Mouse (Mus musculus) bone marrow macrophage, adult 2 months (primary cell): ENCODE data around the gene Map2k4.

Experiments used
- CTCF ChIP-seq: IDR thresholded peaks from 2 replicates; pipeline ENCODE4 v1.5.1; 2012; ENCODE audit warnings: low read depth, mild to moderate bottlenecking, low read length, moderate library complexity
- POLR2A ChIP-seq: IDR thresholded peaks from 2 replicates; pipeline ENCODE4 v1.6.1; 2012; ENCODE audit warnings: mild to moderate bottlenecking, low read depth, low read length, borderline replicate concordance

DNA sequence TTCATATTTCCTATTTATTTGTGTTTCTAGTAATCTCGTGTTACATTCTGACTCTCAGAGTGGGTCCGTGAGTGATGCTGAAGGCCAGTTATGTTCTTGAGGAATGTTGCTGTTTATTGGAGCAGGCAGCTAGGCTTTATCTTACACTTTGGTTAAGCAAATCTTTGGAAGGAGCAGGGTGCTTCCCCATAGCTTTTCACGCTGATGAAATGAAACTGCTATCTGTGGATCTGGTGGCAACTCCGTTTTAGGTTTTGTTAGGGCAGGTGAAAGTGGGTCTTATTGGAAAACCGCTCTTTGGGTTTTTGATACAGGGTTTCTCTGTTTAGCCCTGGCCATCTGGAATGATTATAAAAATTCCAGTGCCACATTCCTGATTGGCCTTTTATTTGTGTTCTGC lies 24.0 kb upstream of the Map2k4 start:
- TF ChIP-seq CTCF (no peak), POLR2A (no peak)
